Mouse (Mus musculus) embryonic fibroblast, embryonic 13.5 days (primary cell): ENCODE results near the gene Ppp2r1b.

Source experiments
- CTCF ChIP-seq: IDR thresholded peaks from 2 replicates; pipeline ENCODE4 v1.5.1; 2011; ENCODE audit warnings: mild to moderate bottlenecking, control low read depth, low read length, moderate library complexity, borderline replicate concordance; ENCODE audit not compliant: insufficient read depth
- POLR2A ChIP-seq: IDR thresholded peaks from 2 replicates; pipeline ENCODE4 v1.6.1; 2011; ENCODE audit warnings: low read depth, mild to moderate bottlenecking, control low read depth, low read length, moderate library complexity

DNA sequence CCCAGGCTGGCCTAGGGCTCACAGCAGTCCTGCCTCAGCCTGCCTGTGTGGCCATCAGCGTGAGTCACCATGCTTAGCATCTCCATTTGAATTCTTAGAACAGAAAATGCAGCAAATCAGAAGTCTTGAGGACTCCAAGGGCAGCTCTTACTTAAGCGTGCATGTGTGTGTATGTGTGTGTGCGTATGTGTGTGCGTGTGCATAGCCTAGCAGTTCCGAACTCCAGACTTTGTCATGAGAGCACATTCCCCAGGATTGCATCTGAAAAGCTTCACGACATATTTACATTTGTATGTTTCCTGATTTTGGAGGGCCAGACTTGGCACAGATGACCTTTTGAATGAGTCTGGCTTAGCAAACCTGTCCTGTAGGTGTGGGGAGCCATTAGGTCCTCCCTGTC lies 2.0 kb downstream of the Ppp2r1b start:
- TF ChIP-seq POLR2A, result no peak
- no peak for TF ChIP-seq CTCF
